Mouse (Mus musculus) heart, postnatal 0 days (tissue): ENCODE data around the gene Synm.

Experiments used
- CTCF ChIP-seq: IDR thresholded peaks from 2 replicates; pipeline ENCODE4 v1.5.1; 2016; ENCODE audit warnings: antibody characterized with exemption, control low read depth, low read depth
- EP300 ChIP-seq: IDR thresholded peaks from 2 replicates; pipeline ENCODE4 v1.6.1; 2016; ENCODE audit warnings: antibody characterized with exemption, low read depth

- TF ChIP-seq CTCF (no peak), EP300 (no peak)
Observed at GRCm38 (mm10) chr7:67740796-67741195, 18.7 kb downstream of the Synm start.
